Mouse (Mus musculus) layer of hippocampus, postnatal 10 days (tissue): ENCODE data around the gene Gucy2c. TPM values are rescaled to one million over a fixed set of nuclear protein-coding genes. Genes with fewer than 3 reads are reported as not detected.
A peak's percentile ranks its signal among the peaks of the same experiment; 100 is the strongest.
"Not testable (repeated sequence)": the region's sequence is repeated elsewhere in the genome, so short reads cannot be mapped to it uniquely, and the experiment has no call there.

Experiments used
- DNase-seq, 2 experiments: peaks; one replicate each; pipeline ENCODE4 v3.0.0; 2021; ENCODE audit warnings: low spot score in 2 of 2
- total RNA-seq, 2 experiments: library from RNA; stranded (reverse); gene quantifications; 2 replicates each; pipeline ENCODE4 v1.2.3; 2021

The Gucy2c gene
- total RNA-seq, 2 experiments from 2014 or later = 0.34 to 0.38 TPM

GRCm38 (mm10) chr6:136803739-136804633, 22.4 kb upstream of the Gucy2c start, which contains the start of gene Hist4h4:
Hist4h4 (minus strand) TSS chr6:136804415.
- DNase-seq = peak; percentile 99

DNA sequence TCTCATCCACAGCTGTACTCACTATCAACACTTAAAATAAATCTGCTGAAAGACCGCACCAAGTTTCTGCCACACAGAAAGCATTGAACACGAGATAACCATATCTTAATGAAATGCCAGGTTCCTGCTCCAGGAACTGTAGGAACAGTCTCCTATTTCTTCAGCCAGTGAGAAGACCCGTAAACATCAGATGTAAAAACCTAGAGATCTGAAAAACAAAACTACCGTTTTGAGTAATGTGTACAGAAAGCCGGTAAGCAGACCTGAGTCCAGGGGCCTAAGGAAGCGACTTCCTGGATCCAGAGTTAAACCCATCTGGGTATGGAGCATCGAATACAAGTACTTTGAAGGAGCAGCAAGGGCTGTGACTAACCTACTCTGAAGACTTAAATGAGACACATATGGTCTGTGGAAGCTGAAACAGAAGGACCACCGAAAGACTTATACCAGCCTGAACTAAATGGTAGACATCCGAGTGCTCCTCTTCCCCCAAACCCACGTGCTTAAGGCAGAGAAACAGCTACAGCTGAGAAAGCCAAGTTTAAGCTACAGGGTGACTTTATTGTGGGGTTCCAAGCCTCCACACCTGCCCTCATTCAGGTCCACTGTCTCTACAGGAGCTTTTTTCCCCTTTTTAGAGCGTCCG, 21.7 kb upstream of the Gucy2c start:
- DNase-seq = no peak

DNA sequence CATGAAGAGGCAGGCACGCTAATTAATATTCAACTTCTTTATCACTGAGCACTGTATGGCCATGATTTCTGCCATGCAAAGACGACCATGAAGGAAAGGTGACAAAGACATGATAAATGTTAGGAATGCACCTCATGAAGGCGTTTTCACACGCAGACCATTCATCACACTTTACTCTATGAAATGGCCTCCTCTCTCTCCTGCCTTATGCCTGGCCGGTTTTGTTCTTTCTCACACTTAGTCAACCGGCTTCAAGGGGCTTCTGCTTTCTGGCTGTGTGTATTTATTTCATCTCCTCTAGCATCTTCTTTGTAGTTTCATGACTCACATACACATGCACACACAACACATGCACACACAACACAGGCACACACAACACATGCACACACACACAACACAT, 19.7 kb upstream of the Gucy2c start:
- DNase-seq = no peak

GRCm38 (mm10) chr6:136800710-136801109, 19.1 kb upstream of the Gucy2c start:
- DNase-seq = no peak

GRCm38 (mm10) chr6:136797874-136798693, 16.5 kb upstream of the Gucy2c start:
- not testable (repeated sequence) for DNase-seq

- DNase-seq = no peak
Observed at GRCm38 (mm10) chr6:136795850-136796249, 14.3 kb upstream of the Gucy2c start.

DNA sequence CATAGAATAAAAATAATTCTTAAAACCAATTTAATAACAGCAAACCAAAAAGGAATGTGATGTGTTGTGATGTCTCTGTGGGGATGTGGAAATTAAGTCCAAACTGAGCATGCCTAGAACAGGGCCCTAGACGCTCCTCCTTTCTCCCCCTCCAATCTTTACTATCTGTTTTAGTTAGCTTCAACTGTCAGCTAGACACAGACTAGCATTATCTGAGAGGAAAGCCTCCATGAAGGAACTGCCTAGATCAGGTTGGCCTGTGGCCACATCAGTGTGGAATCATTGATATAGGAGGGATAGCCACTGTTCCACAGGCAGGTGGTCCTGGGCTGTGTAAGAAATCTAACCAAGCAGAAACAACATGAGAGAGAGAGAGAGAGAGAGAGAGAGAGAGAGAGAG, 13.5 kb upstream of the Gucy2c start:
- DNase-seq = no peak

GRCm38 (mm10) chr6:136793831-136794525, 12.4 kb upstream of the Gucy2c start:
- no peak for DNase-seq

DNA sequence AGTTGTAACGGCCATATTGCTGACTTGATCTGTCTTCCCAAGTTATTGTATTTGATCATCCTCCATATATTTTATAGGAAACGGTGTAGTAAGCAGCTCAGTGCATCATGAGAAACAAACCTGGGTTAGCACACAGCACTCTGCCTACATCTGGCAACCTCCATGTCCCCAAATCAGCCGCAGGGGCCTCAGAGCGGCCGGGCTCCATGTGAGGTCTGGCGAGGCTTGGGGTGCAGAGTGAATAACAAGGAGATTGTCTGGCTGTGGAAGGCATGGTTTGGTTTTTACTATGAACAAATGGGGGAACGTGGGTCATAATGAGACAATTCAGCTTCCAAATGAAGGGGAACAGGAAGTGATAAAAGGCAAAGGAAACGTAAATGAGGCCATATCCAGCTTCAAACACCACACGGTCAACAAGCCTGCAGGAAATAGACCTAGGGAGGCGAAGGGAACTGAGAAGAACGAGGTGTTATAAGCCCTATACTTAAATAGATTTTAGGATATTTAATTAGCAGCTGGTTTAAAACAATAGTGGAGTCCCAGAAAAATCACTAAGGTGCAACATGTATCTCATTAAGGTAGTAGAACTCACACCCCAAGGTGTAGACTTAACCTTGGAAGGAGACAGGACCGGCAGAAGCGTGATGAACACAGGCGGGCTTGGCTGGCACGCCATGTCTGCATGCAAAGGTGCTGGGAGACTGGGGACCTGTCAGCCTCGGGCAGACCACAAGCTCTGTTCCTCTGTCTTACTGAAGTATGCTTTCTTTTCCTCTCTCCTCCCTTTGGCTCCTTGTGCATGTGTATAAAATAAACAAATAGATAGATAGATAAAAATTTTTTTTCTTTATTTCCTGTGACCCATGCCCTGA, 11.6 kb upstream of the Gucy2c start:
- no peak for DNase-seq

GRCm38 (mm10) chr6:136789391-136789971, 7.9 kb upstream of the Gucy2c start:
- DNase-seq = no peak

DNA sequence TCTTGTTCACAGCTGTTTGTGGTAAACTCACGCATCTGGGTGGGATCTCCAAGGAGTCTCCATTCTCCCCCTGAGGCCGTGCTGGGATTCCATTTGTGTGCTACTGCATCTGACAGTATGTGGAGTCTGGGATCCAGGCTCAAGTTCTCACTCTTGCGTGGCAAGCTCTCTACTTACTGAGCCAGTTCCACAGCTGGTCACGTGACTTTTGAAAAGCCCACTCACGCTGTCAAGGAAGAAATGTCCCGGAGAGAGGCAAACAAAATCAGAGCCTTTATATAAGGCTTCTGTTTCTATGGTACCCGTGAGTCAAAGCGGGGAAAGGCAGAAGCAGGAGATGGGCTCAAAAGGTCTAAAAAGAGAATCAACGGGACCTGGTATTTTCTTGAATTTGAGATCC, 1.2 kb upstream of the Gucy2c start:
- no peak for DNase-seq

GRCm38 (mm10) chr6:136782146-136782545, 581 bp upstream of the Gucy2c start:
- no peak for DNase-seq

GRCm38 (mm10) chr6:136776392-136776791, 5.2 kb downstream of the Gucy2c start:
- DNase-seq = no peak

- no peak for DNase-seq
Observed at GRCm38 (mm10) chr6:136769859-136770258, 11.7 kb downstream of the Gucy2c start.

- no peak for DNase-seq
Observed at GRCm38 (mm10) chr6:136769143-136769542, 12.4 kb downstream of the Gucy2c start.

DNA sequence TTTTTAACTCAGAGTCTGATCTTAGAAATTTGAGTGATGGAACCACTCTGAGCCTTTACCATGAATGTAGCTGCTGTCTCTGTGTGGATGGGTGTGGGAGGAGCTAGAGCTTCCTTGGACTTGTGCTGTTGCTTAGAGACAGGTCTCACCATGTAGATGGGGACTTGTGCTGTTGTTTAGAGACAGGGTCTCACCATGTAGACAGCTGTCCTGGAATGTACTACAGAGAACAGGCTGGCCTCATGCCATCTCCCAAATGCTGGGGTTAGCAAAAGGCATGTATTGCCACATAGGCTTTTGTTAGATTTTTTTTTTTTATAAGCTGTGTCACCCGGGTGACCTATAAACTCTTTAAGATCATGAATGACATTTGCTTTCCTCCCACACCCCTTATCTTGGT, 17.7 kb downstream of the Gucy2c start:
- peak in 1 of 2 experiments; percentile 10 for DNase-seq

GRCm38 (mm10) chr6:136750567-136750966, 31.0 kb downstream of the Gucy2c start:
- DNase-seq = no peak

GRCm38 (mm10) chr6:136745586-136745985, 36.0 kb downstream of the Gucy2c start:
- DNase-seq = no peak

- no peak for DNase-seq
Observed at GRCm38 (mm10) chr6:136743729-136744128, 37.8 kb downstream of the Gucy2c start.
